Mouse (Mus musculus) embryonic facial prominence, embryonic 13.5 days (tissue): ENCODE results near the gene Zfp146. TPM values are rescaled to one million over a fixed set of nuclear protein-coding genes. Genes with fewer than 3 reads are reported as not detected.
"Not testable (repeated sequence)": the region's sequence is repeated elsewhere in the genome, so short reads cannot be mapped to it uniquely, and the experiment has no call there.

Experiments
- ATAC-seq: fragments of 200-750 bp; cut with Nextera tagmentation; 2 replicates; pipeline ENCODE4 v1.8.0; 2017; ENCODE audit warnings: low read depth; ENCODE audit not compliant: insufficient number of reproducible peaks, insufficient read depth, low FRiP score, low TSS enrichment
- H3K27ac ChIP-seq: fragments of 300-500 bp; sonication (generic); 2 replicates; pipeline ENCODE4 v1.5.1; 2015; ENCODE audit warnings: moderate library complexity, mild to moderate bottlenecking, inconsistent platforms
- H3K27me3 ChIP-seq: fragments of 300-500 bp; sonication (generic); 2 replicates; pipeline ENCODE4 v1.6.1; 2015; ENCODE audit warnings: mild to moderate bottlenecking, inconsistent platforms
- H3K36me3 ChIP-seq: fragments of 300-500 bp; sonication (generic); 2 replicates; pipeline ENCODE4 v1.6.1; 2015; ENCODE audit warnings: mild to moderate bottlenecking, inconsistent platforms
- H3K4me1 ChIP-seq: fragments of 300-500 bp; sonication (generic); 2 replicates; pipeline ENCODE4 v1.6.1; 2015; ENCODE audit warnings: inconsistent platforms
- H3K4me2 ChIP-seq: fragments of 300-500 bp; sonication (generic); 2 replicates; pipeline ENCODE4 v1.6.1; 2015; ENCODE audit warnings: moderate library complexity, mild to moderate bottlenecking, inconsistent platforms
- H3K4me3 ChIP-seq: fragments of 300-500 bp; sonication (generic); 2 replicates; pipeline ENCODE4 v1.5.1; 2015; ENCODE audit warnings: mild to moderate bottlenecking, inconsistent platforms
- H3K9ac ChIP-seq: fragments of 300-500 bp; sonication (generic); 2 replicates; pipeline ENCODE4 v1.6.1; 2015; ENCODE audit warnings: mild to moderate bottlenecking, inconsistent platforms
- H3K9me3 ChIP-seq: fragments of 300-500 bp; sonication (generic); 2 replicates; pipeline ENCODE4 v1.6.1; 2016; ENCODE audit warnings: inconsistent platforms
- WGBS: fragments of 180-500 bp; shearing (Covaris S2); methylation state at CpG from one replicate; pipeline ENCODE4 v1.1.7; 2015; ENCODE audit warnings: mixed read lengths; 5-methylcytosine and 5-hydroxymethylcytosine counted together
- polyA plus RNA-seq: library from polyadenylated mRNA; unstranded; fragments of >200 nt; fragmentation: Nextera tagmentation; extraction: Ambion mirVana; gene quantifications from 2 replicates; pipeline ENCODE4 v1.2.1, GENCODE M21; 2015

The Zfp146 gene
- polyA plus RNA-seq, 1 experiment from 2014 or later, result 23.7 TPM

DNA sequence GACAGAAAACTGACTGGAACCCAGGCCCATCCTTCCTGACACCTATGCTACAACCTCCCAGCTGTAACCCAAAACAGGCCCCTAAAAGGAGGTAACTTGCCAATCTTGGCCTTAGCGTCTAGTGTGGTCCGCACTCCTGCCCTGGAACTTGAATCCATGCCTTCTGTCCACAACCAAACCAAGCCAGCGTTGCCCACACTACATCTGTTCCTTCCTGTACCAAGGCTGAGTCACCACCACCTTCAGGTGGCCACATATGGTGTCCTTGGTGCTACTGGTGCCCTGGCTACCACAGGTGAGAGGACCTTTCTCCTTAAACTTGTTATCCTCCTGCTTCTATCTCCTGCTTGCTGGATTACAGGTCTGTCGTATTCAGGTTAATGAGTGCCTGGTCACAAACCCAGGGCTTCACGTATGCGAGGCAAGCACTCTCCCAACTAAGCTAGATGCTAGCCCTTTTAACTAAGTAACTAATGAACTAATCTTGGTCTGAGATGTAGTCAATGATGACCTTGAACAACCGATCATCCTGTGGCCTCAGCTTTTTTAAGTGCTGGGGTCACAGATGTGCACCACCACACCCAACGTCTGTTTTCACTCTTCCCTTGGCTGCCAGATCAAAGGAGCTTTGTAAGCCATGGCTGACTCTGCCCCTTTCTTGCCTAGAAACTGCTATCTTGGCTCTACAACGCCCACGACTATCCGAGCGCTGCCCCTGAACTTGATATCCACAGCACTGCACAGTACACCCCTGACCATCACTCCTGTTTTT, 19.0 kb upstream of the Zfp146 start:
- peaks cover 75% of the 10 kb centered on the region for H3K36me3 ChIP-seq
- no peak for ATAC-seq

DNA sequence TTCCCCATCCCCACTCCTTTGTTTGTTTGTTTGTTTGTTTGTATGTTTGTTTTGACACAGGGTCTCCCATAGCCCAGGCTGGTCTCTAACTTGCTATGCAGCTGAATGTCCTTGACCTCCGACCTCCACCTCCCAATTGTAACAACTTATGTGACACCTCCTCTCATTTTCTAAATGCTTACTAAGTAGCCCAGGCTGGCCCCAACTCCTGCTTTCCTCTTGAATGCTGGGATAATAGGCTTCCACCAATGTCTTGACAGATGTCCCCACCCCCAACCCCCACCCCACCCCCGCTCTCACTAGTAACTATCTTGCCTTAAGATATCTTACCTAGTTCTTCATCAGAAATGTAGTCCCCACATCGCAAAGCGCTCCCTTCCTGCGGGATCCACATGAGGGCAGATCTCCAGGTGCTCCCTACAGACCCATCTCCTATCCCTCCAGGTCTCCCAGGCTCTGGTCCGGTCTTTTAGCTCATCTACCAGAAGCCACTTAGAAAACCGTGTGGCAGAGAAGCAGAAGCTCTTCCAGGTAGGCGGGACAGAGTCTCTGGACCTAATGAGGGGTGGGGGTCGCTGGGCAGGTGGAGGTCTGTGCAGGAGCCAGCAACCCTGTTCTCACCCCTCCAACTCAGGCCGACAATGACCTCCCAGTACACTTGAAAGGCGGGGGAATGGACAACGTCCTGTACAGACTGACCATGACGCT, 15.2 kb upstream of the Zfp146 start:
- no peak overlapping the region for H3K9ac ChIP-seq
- WGBS, result 69% methylated on average over 13 of the region's 13 CpGs
- H3K9me3 ChIP-seq, result no peaks in the 10 kb centered on the region
- H3K4me3 ChIP-seq, result no peak overlapping the region
- H3K4me2 ChIP-seq, result no peak overlapping the region
- peaks cover 8% of the 10 kb centered on the region for H3K4me1 ChIP-seq
- no peaks in the 10 kb centered on the region for H3K27me3 ChIP-seq
- H3K27ac ChIP-seq, result no peak overlapping the region
- H3K36me3 ChIP-seq, result peaks cover 46% of the 10 kb centered on the region
- ATAC-seq, result no peak

More for the DNA sequence above, 19.0 kb upstream of the Zfp146 start:
- no peak overlapping the region for H3K27ac ChIP-seq
- peaks cover 19% of the 10 kb centered on the region for H3K4me1 ChIP-seq
- 64% methylated on average over 12 of the region's 12 CpGs for WGBS
- no peak overlapping the region for H3K9ac ChIP-seq
- no peaks in the 10 kb centered on the region for H3K9me3 ChIP-seq
- H3K4me3 ChIP-seq, result no peak overlapping the region
- H3K27me3 ChIP-seq, result no peaks in the 10 kb centered on the region
- no peak overlapping the region for H3K4me2 ChIP-seq

DNA sequence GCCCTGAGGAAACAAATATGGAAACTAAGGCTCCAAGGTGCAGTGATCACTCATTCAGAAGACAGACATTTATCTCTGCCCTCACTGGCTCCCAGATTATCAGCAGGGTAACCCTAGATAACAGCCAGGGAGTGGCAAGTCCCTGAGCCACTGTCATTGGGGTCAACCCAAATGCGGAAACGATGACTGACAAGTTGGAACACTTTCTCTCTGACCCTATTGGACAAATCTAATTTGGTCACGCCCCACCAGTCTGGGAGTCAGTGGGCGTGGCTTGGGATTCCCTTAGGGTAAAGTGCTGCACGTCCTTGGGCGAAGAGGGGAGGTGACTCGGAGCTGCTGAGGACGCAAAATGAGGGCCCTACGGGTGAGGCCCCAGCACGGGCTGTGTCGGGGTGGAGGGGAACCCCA, 14.3 kb upstream of the Zfp146 start, which contains the start of gene Cox7a1:
Cox7a1 (plus strand) TSS at position 266 of the 411 bp plus-strand sequence.
- Histone ChIP-seq H3K36me3 (peaks cover 42% of the 10 kb centered on the region), H3K9ac (no peak within 1 kb of the TSS), H3K27ac (no peak within 1 kb of the TSS), H3K4me2 (peak within 1 kb of the TSS; percentile 51), H3K27me3 (no peaks in the 10 kb centered on the region), H3K9me3 (no peaks in the 10 kb centered on the region), H3K4me1 (peaks cover 8% of the 10 kb centered on the region), H3K4me3 (no peak within 1 kb of the TSS)
- WGBS, result 3% methylated on average over 11 of the region's 11 CpGs
- no peak for ATAC-seq

DNA sequence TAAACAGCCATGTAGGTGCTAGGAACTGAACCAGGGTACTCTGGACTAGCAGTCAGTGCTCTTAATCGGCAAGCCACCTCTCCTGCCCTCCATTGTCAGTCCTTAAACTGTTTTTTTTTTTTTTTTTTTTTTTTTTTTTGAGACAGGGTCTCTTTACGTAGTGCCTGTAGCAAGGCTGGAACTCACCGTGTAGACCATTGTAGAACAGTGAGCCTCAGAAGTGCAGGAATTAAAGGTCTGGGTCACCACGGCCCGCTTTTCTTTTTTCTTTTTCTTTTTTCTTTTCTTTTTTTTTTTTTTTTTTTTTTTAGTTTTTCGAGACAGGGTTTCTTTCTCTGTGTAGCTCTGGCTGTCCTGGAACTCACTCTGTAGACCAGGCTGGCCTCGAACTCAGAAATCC, 13.6 kb upstream of the Zfp146 start:
- not testable (repeated sequence) for H3K9ac ChIP-seq, H3K4me2 ChIP-seq, H3K9me3 ChIP-seq, ATAC-seq, H3K4me3 ChIP-seq, H3K27ac ChIP-seq, H3K27me3 ChIP-seq, H3K4me1 ChIP-seq
- peaks cover 42% of the 10 kb centered on the region for H3K36me3 ChIP-seq
- WGBS, result 73% methylated on average over 7 of the region's 7 CpGs

DNA sequence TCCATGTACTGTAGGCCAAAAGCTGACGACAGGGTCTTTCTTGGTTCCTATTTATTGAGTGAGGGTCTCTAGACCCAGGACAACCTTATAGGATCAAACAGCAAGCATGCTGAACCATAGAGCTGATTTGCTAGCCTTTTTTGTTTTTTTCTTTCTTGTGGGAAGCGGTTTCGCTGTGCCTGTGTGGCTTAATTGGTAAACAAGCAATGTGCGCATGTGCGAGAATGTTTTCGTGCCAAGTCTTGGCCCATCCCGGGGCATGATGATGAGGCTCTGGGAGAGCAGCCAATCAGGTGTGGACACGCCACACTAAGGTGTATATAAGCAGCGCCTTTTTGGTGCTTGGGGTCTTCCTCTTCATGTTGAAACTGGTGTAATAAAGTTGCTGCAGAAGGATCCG, 12.4 kb upstream of the Zfp146 start:
- peaks cover 38% of the 10 kb centered on the region for H3K36me3 ChIP-seq
- H3K4me1 ChIP-seq, H3K9me3 ChIP-seq, H3K27ac ChIP-seq, ATAC-seq, H3K9ac ChIP-seq, H3K4me3 ChIP-seq, H3K27me3 ChIP-seq, H3K4me2 ChIP-seq: not testable (repeated sequence)
- WGBS, result 89% methylated on average over 10 of the region's 10 CpGs

DNA sequence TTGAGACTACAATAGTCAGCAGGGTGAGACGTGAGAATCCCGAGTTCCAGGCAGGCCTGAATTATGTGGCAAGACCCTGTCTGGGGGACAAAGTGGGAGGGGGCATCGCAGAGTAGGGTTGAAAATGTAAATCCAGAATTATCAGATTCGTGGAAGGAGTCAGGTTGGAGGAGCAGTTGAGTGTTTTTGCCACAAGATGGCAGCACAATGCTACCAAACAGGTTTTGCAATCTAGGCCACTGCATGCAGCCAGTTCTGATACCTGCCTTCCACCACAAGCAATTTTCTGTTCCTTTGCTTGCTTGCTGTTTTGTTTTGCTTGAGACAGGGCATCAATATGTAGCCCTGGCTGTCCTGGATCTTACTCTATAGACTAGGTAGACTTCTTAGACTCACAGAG, 11.8 kb upstream of the Zfp146 start:
- H3K9ac ChIP-seq, result no peak overlapping the region
- no peaks in the 10 kb centered on the region for H3K27me3 ChIP-seq
- H3K4me1 ChIP-seq, result peaks cover 8% of the 10 kb centered on the region
- no peaks in the 10 kb centered on the region for H3K9me3 ChIP-seq
- 2% methylated on average over 4 of the region's 4 CpGs for WGBS
- ATAC-seq, result no peak
- no peak overlapping the region for H3K4me3 ChIP-seq
- no peak overlapping the region for H3K4me2 ChIP-seq
- H3K36me3 ChIP-seq, result peaks cover 38% of the 10 kb centered on the region
- H3K27ac ChIP-seq, result no peak overlapping the region

DNA sequence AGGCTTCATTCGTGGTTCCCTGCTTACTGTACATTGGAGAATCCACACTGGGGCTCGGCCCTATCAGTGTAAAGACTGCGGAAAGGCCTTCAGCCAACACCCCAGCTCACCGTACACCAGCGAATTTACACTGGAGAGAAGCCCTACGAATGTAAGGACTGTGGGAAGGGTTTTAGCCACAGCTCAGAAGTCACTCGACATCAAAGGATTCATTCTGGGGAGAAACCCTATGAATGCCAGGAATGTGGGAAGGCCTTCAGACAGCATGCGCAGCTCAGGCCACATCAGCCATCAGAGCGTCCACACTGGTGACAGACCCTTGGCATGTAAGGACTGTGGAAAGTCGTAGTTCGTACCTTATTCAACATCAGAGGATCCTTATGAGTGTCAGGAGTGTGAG, 8.7 kb upstream of the Zfp146 start:
- Histone ChIP-seq H3K4me3 (no peak overlapping the region), H3K36me3 (peaks cover 25% of the 10 kb centered on the region), H3K27me3 (no peaks in the 10 kb centered on the region), H3K4me2 (no peak overlapping the region), H3K4me1 (no peaks in the 10 kb centered on the region), H3K9me3 (no peaks in the 10 kb centered on the region), H3K27ac (no peak overlapping the region), H3K9ac (no peak overlapping the region)
- no peak for ATAC-seq
- WGBS, result 82% methylated on average over 11 of the region's 11 CpGs

DNA sequence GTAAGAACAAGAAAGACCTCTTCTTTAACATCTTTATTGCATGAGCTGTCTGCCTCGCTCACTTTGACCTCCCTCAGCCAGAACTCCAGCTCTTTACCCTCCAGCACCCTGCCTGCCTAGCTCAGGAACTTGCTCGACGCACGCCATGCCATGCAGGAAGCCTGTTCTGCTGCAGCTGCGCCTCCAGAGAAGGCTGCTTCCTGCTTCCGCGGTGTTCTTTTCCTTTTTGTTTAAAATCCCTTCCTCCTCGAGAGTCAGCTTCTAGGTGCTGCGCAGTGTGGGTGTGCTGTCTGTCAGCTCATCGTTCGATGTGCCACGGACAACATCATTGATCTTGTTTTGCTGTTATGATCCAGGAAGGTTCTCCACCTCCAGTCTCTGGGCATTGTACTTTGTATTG, 6.9 kb upstream of the Zfp146 start:
- no peaks in the 10 kb centered on the region for H3K9me3 ChIP-seq
- H3K27me3 ChIP-seq, result no peaks in the 10 kb centered on the region
- H3K9ac ChIP-seq, result 0 out of 2 replicates have a peak overlapping the region, but pooled peaks have one; percentile 0
- peaks cover 25% of the 10 kb centered on the region for H3K36me3 ChIP-seq
- ATAC-seq, result no peak
- 79% methylated on average over 12 of the region's 12 CpGs for WGBS
- H3K4me1 ChIP-seq, result no peaks in the 10 kb centered on the region
- no peak overlapping the region for H3K4me3 ChIP-seq
- no peak overlapping the region for H3K27ac ChIP-seq
- H3K4me2 ChIP-seq, result no peak overlapping the region

DNA sequence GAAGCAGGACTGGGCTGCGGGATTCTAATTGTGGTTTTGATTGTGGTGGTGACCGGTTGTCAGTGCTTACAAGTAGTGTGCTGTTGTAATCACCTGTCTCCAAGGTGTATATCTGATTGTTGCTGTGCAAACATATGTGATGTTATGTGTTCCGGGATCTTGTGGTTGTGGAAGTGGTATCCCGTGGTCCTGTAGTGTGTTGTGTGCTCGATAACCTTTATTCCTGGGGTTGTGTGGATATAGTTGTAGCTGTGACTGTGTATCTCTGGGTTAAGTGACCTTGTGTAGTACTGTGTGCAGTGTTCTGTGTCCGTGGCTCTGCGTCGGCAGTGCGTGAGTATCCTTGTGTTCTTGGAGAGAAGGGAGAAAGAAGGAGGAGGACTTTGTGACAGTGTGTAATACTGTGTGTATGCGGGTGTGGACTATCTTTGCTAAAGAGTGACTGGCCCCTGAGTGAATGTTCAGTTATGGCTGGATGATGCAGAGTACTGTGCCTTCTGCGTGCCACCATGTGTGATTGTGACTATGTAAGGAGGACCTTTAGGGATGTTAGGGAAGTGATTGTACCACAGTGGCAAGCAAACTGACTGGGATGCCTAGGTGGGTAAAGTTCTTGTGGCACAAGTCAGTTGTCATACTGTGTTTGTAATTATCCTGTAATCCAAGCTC, 867 bp upstream of the Zfp146 start:
- peak overlapping the region; percentile 83 for H3K9ac ChIP-seq
- H3K36me3 ChIP-seq, result peaks cover 27% of the 10 kb centered on the region
- H3K9me3 ChIP-seq, result peaks cover 25% of the 10 kb centered on the region
- H3K4me1 ChIP-seq, result peaks cover 11% of the 10 kb centered on the region
- peak overlapping the region; percentile 63 for H3K4me3 ChIP-seq
- WGBS, result 21% methylated on average over 11 of the region's 11 CpGs
- H3K27ac ChIP-seq, result peak overlapping the region; percentile 86; the same call in 1 of the 2 replicates
- H3K4me2 ChIP-seq, result peak overlapping the region; percentile 62
- ATAC-seq, result peak; percentile 9; the same call in 1 of the 2 replicates
- no peaks in the 10 kb centered on the region for H3K27me3 ChIP-seq

DNA sequence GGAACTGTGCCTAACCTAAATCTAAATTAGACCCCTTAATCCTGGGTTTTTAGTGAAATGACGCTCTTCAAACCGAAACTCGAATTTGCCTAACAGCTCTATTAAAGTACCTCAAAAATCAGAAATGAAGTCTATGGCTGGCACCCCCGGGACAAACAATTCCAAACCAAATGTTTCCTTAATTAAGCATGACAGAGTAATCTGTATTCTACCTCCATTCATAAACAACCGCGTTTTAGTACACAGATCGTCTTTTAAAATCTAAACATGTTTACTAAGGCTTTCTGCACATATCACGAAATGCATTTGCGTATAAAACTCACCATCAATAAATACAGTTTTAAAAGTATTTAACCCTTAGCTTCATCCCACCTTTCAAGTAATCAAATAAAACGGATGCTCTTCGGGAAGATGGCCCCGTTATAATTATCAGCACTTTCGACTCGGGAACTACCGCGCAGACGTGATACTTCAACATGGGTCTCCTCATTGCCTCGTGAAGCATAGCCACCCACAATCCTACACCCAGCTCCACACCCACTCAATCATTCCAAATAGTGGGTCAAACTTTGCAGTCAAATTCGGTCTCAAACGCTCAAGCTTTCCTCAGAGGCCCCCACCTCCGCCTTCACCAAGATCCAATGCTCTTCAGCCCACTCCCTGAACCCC, 502 bp downstream of the Zfp146 start:
- WGBS, result 2% methylated on average over 21 of the region's 21 CpGs
- Histone ChIP-seq H3K27me3 (no peaks in the 10 kb centered on the region), H3K4me2 (peak overlapping the region; percentile 62), H3K9ac (peak overlapping the region; percentile 83), H3K27ac (peak overlapping the region; percentile 86), H3K4me3 (peak overlapping the region; percentile 63), H3K9me3 (peaks cover 37% of the 10 kb centered on the region), H3K36me3 (peaks cover 40% of the 10 kb centered on the region), H3K4me1 (peaks cover 11% of the 10 kb centered on the region)
- peak; percentile 28; the same call in 1 of the 2 replicates for ATAC-seq

DNA sequence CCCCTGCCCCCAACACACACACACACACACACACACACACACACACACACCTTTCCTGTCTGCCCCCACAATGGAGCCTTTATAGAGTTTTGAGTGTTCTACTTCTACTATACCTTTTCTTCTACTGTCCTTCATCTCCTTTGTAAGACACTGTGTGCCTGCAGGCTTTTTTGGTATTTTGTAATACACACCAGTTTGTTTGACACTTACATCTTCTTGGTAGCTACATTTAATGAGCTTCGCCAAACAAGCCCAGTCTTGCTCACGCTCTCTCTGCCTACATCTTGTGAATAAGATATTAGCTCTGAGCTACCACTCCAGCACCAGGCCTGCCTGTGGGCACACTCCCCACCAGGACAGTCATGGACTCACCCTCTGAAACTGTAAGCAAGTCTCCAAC, 4.8 kb downstream of the Zfp146 start:
- 98% methylated on average over 2 of the region's 2 CpGs for whole genome bisulfite sequencing

More for the DNA sequence above, 4.8 kb downstream of the Zfp146 start:
- no peak overlapping the region for H3K4me2 ChIP-seq
- H3K9ac ChIP-seq, result no peak overlapping the region
- peaks cover 77% of the 10 kb centered on the region for H3K9me3 ChIP-seq
- H3K4me1 ChIP-seq, result 0 out of 2 replicates have a peak, but pooled peaks cover 3% of the 10 kb centered on the region
- no peak overlapping the region for H3K27ac ChIP-seq
- peaks cover 82% of the 10 kb centered on the region for H3K36me3 ChIP-seq
- ATAC-seq, result no peak
- H3K27me3 ChIP-seq, result no peaks in the 10 kb centered on the region
- H3K4me3 ChIP-seq, result no peak overlapping the region
